22 mouse cellular contexts compared by ENCODE assay signal in genomic region chr13:53439957-53440356, GRCm38 (mm10). TPM values are rescaled to one million over a fixed set of nuclear protein-coding genes. Genes with fewer than 3 reads are reported as not detected.
DNase-seq lines count a peak whose midpoint lies in the region; ATAC-seq and TF ChIP-seq lines count a peak whose summit lies in the region.
"Had no signal": no experiment of that assay in that cellular context is flagged by ENCODE, and none has a peak within 500 bp of the region (broad histone marks: within the 10 kb centered on the region; RNA-seq: fewer than 3 reads in every experiment).

No protein-coding gene starts in this region.

- no peak overlapping the region for H3K27ac ChIP-seq in heart, embryonic 10.5 days
- H3K27ac ChIP-seq in stomach, postnatal 0 days (replicated peaks): no peak overlapping the region

- peaks cover 16% of the 10 kb centered on the region for H3K4me1 ChIP-seq in heart, embryonic 10.5 days
- H3K4me1 ChIP-seq in stomach, postnatal 0 days (replicated peaks; ENCODE audit: control insufficient read depth, insufficient read depth): no peaks in the 10 kb centered on the region

- intact Hi-C loops in heart, postnatal 25 days (cut with DNase I): loop anchor here (5.0 kb wide), 2 partner anchors 247 to 322 kb away; no protein-coding TSS in a partner anchor
- intact Hi-C loops in gastrocnemius, postnatal 36 days (cut with DNase I): no loop called here

- no peak for TF ChIP-seq CTCF in stomach, postnatal 0 days (IDR thresholded peaks at IDR 0.05; ENCODE audit: low read depth)

- no peak overlapping the region for H3K4me2 ChIP-seq in stomach, postnatal 0 days (replicated peaks; ENCODE audit: low read depth)

- WGBS in heart, embryonic 10.5 days: 84% methylated on average over 3 of the region's 3 CpGs
- WGBS in stomach, postnatal 0 days: 72% methylated on average over 3 of the region's 3 CpGs

- no peaks in the 10 kb centered on the region for H3K27me3 ChIP-seq in heart, embryonic 10.5 days (ENCODE audit: insufficient read depth, poor library complexity, severe bottlenecking)
- H3K27me3 ChIP-seq in stomach, postnatal 0 days (ENCODE audit: control insufficient read depth, insufficient read depth, low read length): no peaks in the 10 kb centered on the region
- H3K27me3 ChIP-seq: Patski had no signal

- 0 out of 2 replicates have a peak, but pooled peaks have one; percentile 59 for ATAC-seq in stomach, postnatal 0 days (ENCODE audit: low FRiP score, low TSS enrichment)
- ATAC-seq: activated CD4-positive, CD25-positive, alpha-beta regulatory T cell, adult 4 months; CD4-positive, CD25-positive, alpha-beta regulatory T cell, adult 4 months; Patski had no signal

- peak; percentile 53 for DNase-seq in heart, adult 11 months
- DNase-seq in heart, adult 9 months (ENCODE audit: low spot score in 2 of 2): no peak
- DNase-seq in heart, embryonic 10.5 days (ENCODE audit: low spot score): peak; percentile 54
- no peak for DNase-seq in heart, postnatal 25 days (ENCODE audit: low spot score)
- no peak for DNase-seq in stomach, postnatal 0 days (ENCODE audit: low spot score)
- DNase-seq in gastrocnemius, postnatal 36 days: no peak
- DNase-seq: adrenal gland, adult 2 months; adrenal gland, adult 8-10 months; adrenal gland, postnatal 10 days; adrenal gland, postnatal 14 days; adrenal gland, postnatal 25 days; adrenal gland, postnatal 36 days; B cell, adult 2 months; cerebellum, adult 11 months; cerebellum, adult 11-12 months; cerebellum, adult 18-20 months had no signal

- TF ChIP-seq EP300 in stomach, postnatal 0 days (optimal IDR thresholded peaks at IDR 0.05): no peak

- no peaks in the 10 kb centered on the region for H3K9me3 ChIP-seq in heart, embryonic 10.5 days
- no peaks in the 10 kb centered on the region for H3K9me3 ChIP-seq in stomach, postnatal 0 days (ENCODE audit: control insufficient read depth, low read length)

- H3K9ac ChIP-seq in stomach, postnatal 0 days (ENCODE audit: low read length): no peak overlapping the region

- no peaks in the 10 kb centered on the region for H3K36me3 ChIP-seq in heart, embryonic 10.5 days
- H3K36me3 ChIP-seq in stomach, postnatal 0 days (ENCODE audit: control insufficient read depth, insufficient read depth, low read length): no peaks in the 10 kb centered on the region
- H3K36me3 ChIP-seq: G1E had no signal

- no peak overlapping the region for H3K4me3 ChIP-seq in heart, embryonic 10.5 days
- H3K4me3 ChIP-seq in stomach, postnatal 0 days (ENCODE audit: low read depth, low read length): no peak overlapping the region

RNA-seq across cellular contexts. Expression of gene Msx2, which starts 32.9 kb away (rescaled TPM):
- 15.3 and 27.4 TPM in 2 replicates for polyA plus RNA-seq in heart, embryonic 10.5 days (2016; fragmentation: Nextera tagmentation; extraction: Ambion mirVana)
- under 1 TPM; 0.59 to 0.91 TPM for total RNA-seq in heart, postnatal 25 days (2021)
- 2.0 and 2.3 TPM in 2 replicates for polyA plus RNA-seq in stomach, postnatal 0 days (2015; fragmentation: Nextera tagmentation; extraction: Ambion mirVana)
- not detected for total RNA-seq in gastrocnemius, postnatal 36 days (2021)
- total RNA-seq: CH12.LX, MEL had no signal
- polyA plus RNA-seq: activated CD4-positive, CD25-positive, alpha-beta regulatory T cell, adult 4 months; CD4-positive, CD25-positive, alpha-beta regulatory T cell, adult 4 months; G1E; Patski had no signal

Comparison
In these comparisons a context has a peak if more than half of its experiments do, and no peak if none do; other contexts are left out.
1. DNase-seq: peak in heart, adult 11 months (single experiment) and heart, embryonic 10.5 days (single experiment); none in heart, adult 9 months (0 of 2), heart, postnatal 25 days (single experiment), stomach, postnatal 0 days (single experiment) and gastrocnemius, postnatal 36 days (0 of 2).